Mouse (Mus musculus) neural tube, embryonic 12.5 days (tissue): ENCODE measurements around the gene Flna. TPM values are rescaled to one million over a fixed set of nuclear protein-coding genes. Genes with fewer than 3 reads are reported as not detected.

Experiments used
- microRNA-seq: library from miRNA; unstranded; fragments of <30 nt; microRNA quantifications from one replicate; pipeline ENCODE4, GENCODE M21; 2017
- polyA plus RNA-seq: library from polyadenylated mRNA; unstranded; fragments of >200 nt; fragmentation: Nextera tagmentation; extraction: Ambion mirVana; gene quantifications from 2 replicates; pipeline ENCODE4 v1.2.1, GENCODE M21; 2016

The Flna gene
- polyA plus RNA-seq, 1 experiment from 2014 or later = 170 TPM

Small RNA genes within 50 kb of the gene (microRNA-seq; reads per million reads assigned to microRNA genes)
- not detected for gene Mir7091

Other genes starting within 250 kb of the Flna start
- 48.2 and 51.2 TPM in 2 replicates for gene Irak1, start 225.9 kb downstream of the Flna start, polyA plus RNA-seq
- gene Opn1mw, start 122.4 kb downstream of the Flna start, polyA plus RNA-seq = not detected in 2 replicates
- 14.4 and 14.5 TPM in 2 replicates for gene Mecp2, start 114.5 kb downstream of the Flna start, polyA plus RNA-seq
- gene Tex28, start 82.0 kb downstream of the Flna start, polyA plus RNA-seq = not detected in 2 replicates
- 0.10 TPM in 1 of 2 replicates, not detected in the other for gene Tktl1, start 72.6 kb downstream of the Flna start, polyA plus RNA-seq
- 16.5 and 18.2 TPM in 2 replicates for gene Emd, start 4.9 kb upstream of the Flna start, polyA plus RNA-seq
- gene Rpl10, start 21.0 kb upstream of the Flna start, polyA plus RNA-seq = 527 and 575 TPM in 2 replicates
- gene Taz, start 32.1 kb upstream of the Flna start, polyA plus RNA-seq = 86.7 and 93.3 TPM in 2 replicates
- 3.9 and 5.7 TPM in 2 replicates for gene Dnase1l1, start 32.5 kb upstream of the Flna start, polyA plus RNA-seq
- 151 and 161 TPM in 2 replicates for gene Atp6ap1, start 47.3 kb upstream of the Flna start, polyA plus RNA-seq
- 706 and 748 TPM in 2 replicates for gene Gdi1, start 55.2 kb upstream of the Flna start, polyA plus RNA-seq
- gene Fam50a, start 63.2 kb upstream of the Flna start, polyA plus RNA-seq = 54.5 and 64.5 TPM in 2 replicates
- 47.0 and 54.6 TPM in 2 replicates for gene Plxna3, start 79.2 kb upstream of the Flna start, polyA plus RNA-seq
- 83.2 and 89.6 TPM in 2 replicates for gene Lage3, start 103.8 kb upstream of the Flna start, polyA plus RNA-seq
- 61.1 and 63.7 TPM in 2 replicates for gene Ubl4a, start 123.4 kb upstream of the Flna start, polyA plus RNA-seq
- 8.3 and 8.4 TPM in 2 replicates for gene Slc10a3, start 123.5 kb upstream of the Flna start, polyA plus RNA-seq
- gene Fam3a, start 143.5 kb upstream of the Flna start, polyA plus RNA-seq = 27.3 and 31.5 TPM in 2 replicates
- gene Ikbkg, start 143.5 kb upstream of the Flna start, polyA plus RNA-seq = 19.9 and 21.2 TPM in 2 replicates
- gene G6pdx, start 179.4 kb upstream of the Flna start, polyA plus RNA-seq = 47.6 and 57.4 TPM in 2 replicates
- gene Gm6880, start 231.6 kb upstream of the Flna start, polyA plus RNA-seq = not detected in 2 replicates